Mouse (Mus musculus): Measurements from ENCODE around the gene Kdelc2. TPM values are rescaled to one million over a fixed set of nuclear protein-coding genes. Genes with fewer than 3 reads are reported as not detected.

Gene Kdelc2
- total RNA-seq, 1 experiment: 5.5 TPM

DNA sequence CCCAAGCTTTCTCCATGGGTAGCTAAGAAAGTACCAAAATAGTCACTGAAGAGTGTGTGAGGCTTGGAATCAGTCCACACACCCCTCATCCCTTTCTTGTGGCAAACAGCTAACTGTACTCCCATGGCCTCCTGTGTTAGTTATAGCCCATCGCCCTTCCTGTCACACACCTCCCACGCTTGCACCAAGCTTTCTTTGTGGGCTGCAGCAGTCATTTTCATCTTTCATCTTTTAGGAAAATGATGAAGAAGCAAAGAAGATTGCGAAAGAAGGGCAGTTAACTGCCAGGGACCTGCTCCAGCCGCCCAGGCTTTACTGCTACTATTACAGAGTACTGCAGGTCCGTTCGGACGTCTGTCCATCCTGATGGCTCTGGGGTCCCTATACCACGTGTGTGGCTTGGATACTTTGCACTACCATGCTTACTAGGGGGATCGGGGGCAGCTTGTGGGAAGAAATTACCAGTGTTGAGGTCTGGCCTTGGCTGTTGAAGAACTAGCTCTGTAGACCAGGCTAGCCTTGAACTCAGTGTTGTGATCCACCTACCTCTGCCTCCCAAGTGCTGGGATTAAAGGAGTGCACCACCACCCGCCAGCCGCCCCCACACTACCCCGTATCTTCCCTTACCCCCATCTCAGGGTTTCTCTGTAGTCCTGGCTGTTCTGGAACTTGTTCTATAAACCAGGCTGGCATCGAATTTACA is 14.0 kb downstream of the Kdelc2 start:
- Histone ChIP-seq H3K4me1 (ENCODE audit: control insufficient read depth in 2 of 2, insufficient read depth in 2 of 2, low read length in 2 of 2, poor library complexity in 1 of 2) (peaks cover 4% of the 10 kb centered on the region in 2 experiments; a peak in 3 of 4 replicates), H3K9ac (ENCODE audit: insufficient read depth, low read depth, low read length, poor library complexity, severe bottlenecking) (peak overlapping the region; percentile 36), H3K4me3 (ENCODE audit: insufficient read depth in 1 of 2, low read depth in 1 of 2, low read length in 2 of 2, poor library complexity in 1 of 2, severe bottlenecking in 1 of 2) (peak overlapping the region; percentile 51 to 78), H3K27ac (ENCODE audit: insufficient read depth, low read depth, low read length, poor library complexity, severe bottlenecking) (no peak overlapping the region), H3K9me3 (ENCODE audit: control insufficient read depth, insufficient read depth, low read depth, low read length) (no peaks in the 10 kb centered on the region), H3K36me3 (ENCODE audit: control insufficient read depth, insufficient read depth, low read length, poor library complexity, severe bottlenecking) (no peaks in the 10 kb centered on the region; the same call in 1 of the 2 replicates)
- TF ChIP-seq HCFC1 (IDR thresholded peaks at IDR 0.05; ENCODE audit: borderline replicate concordance, insufficient read depth, low read length) (0 out of 2 replicates have a peak, but pooled peaks have one; percentile 28), ZC3H11A (IDR thresholded peaks at IDR 0.05; ENCODE audit: borderline replicate concordance, low read depth, low read length) (no peak), CHD2 (IDR thresholded peaks at IDR 0.05; ENCODE audit: low read depth, low read length) (no peak), MAFK (IDR thresholded peaks at IDR 0.05; ENCODE audit: insufficient read depth, low read depth, low read length) (no peak), ZNF384 (IDR thresholded peaks at IDR 0.05; ENCODE audit: low read depth, low read length) (no peak)
- DNase-seq (ENCODE audit: low read depth, low spot score): no peak
- in situ Hi-C loops (cut with MboI; ENCODE audit: low sequenced_read_pairs in 2 of 2, unreplicated experiment in 2 of 2): loop anchor here in 1 of 2 experiments (25.0 kb wide), 1 partner anchor 136 kb away; no protein-coding TSS in a partner anchor

DNA sequence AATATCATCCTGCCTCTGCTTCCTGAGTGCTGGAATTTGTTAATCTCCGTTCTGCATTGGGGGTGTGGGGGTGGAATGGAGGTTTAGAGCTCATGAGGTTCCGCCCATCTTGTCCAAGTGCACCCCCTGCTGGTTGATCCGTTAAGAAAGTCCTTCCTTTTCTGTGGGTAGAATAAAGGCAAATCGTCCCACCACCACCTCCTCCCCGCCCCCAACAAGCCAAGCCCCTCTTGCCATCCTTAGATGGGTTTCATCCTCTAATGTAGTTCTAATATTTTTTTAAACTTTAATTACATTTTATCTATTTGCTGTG is 14.5 kb downstream of the Kdelc2 start:
- H3K27ac ChIP-seq (ENCODE audit: insufficient read depth, low read depth, low read length, poor library complexity, severe bottlenecking): no peak overlapping the region
- peak overlapping the region; percentile 51 to 78 for H3K4me3 ChIP-seq (ENCODE audit: insufficient read depth in 1 of 2, low read depth in 1 of 2, low read length in 2 of 2, poor library complexity in 1 of 2, severe bottlenecking in 1 of 2)
- TF ChIP-seq CHD2 (IDR thresholded peaks at IDR 0.05; ENCODE audit: low read depth, low read length) (no peak), MAFK (IDR thresholded peaks at IDR 0.05; ENCODE audit: insufficient read depth, low read depth, low read length) (no peak), ZNF384 (IDR thresholded peaks at IDR 0.05; ENCODE audit: low read depth, low read length) (no peak), HCFC1 (IDR thresholded peaks at IDR 0.05; ENCODE audit: borderline replicate concordance, insufficient read depth, low read length) (no peak), ZC3H11A (IDR thresholded peaks at IDR 0.05; ENCODE audit: borderline replicate concordance, low read depth, low read length) (peak; percentile 68; the same call in 1 of the 2 replicates)
- H3K4me1 ChIP-seq (ENCODE audit: control insufficient read depth in 2 of 2, insufficient read depth in 2 of 2, low read length in 2 of 2, poor library complexity in 1 of 2): peaks cover 4 to 6% of the 10 kb centered on the region in 2 experiments
- H3K36me3 ChIP-seq (ENCODE audit: control insufficient read depth, insufficient read depth, low read length, poor library complexity, severe bottlenecking): no peaks in the 10 kb centered on the region; the same call in 1 of the 2 replicates
- in situ Hi-C loops (cut with MboI; ENCODE audit: low sequenced_read_pairs in 2 of 2, unreplicated experiment in 2 of 2): loop anchor here in 1 of 2 experiments (25.0 kb wide), 1 partner anchor 136 kb away; no protein-coding TSS in a partner anchor
- H3K9me3 ChIP-seq (ENCODE audit: control insufficient read depth, insufficient read depth, low read depth, low read length): no peaks in the 10 kb centered on the region
- 0 out of 2 replicates have a peak overlapping the region, but pooled peaks have one; percentile 5 for H3K9ac ChIP-seq (ENCODE audit: insufficient read depth, low read depth, low read length, poor library complexity, severe bottlenecking)
- peak; percentile 90 for DNase-seq (ENCODE audit: low read depth, low spot score)

DNA sequence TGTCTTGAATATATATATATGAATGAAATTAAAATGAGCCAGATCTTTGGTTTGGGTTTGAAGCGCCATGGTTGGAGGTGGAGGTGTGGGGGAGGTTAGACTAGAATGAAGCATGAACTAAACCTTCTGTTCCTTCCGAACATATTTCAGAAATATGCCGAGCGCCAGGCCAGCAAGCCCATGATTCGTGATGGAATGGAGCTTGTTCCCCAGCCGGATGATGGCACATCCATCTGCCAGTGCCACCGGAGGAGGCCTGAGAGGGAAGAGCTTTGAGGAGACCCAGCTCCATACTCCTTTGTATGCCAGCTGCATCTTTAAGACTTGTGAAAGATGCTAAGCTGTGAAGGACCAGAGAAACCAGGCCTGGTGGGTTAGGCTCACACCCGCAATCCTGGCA is 15.7 kb downstream of the Kdelc2 start:
- Histone ChIP-seq H3K4me3 (ENCODE audit: insufficient read depth in 1 of 2, low read depth in 1 of 2, low read length in 2 of 2, poor library complexity in 1 of 2, severe bottlenecking in 1 of 2) (no peak overlapping the region), H3K36me3 (ENCODE audit: control insufficient read depth, insufficient read depth, low read length, poor library complexity, severe bottlenecking) (no peaks in the 10 kb centered on the region; the same call in 1 of the 2 replicates), H3K9ac (ENCODE audit: insufficient read depth, low read depth, low read length, poor library complexity, severe bottlenecking) (no peak overlapping the region), H3K27ac (ENCODE audit: insufficient read depth, low read depth, low read length, poor library complexity, severe bottlenecking) (no peak overlapping the region), H3K9me3 (ENCODE audit: control insufficient read depth, insufficient read depth, low read depth, low read length) (no peaks in the 10 kb centered on the region), H3K4me1 (ENCODE audit: control insufficient read depth in 2 of 2, insufficient read depth in 2 of 2, low read length in 2 of 2, poor library complexity in 1 of 2) (peaks cover 4 to 7% of the 10 kb centered on the region in 2 experiments)
- DNase-seq (ENCODE audit: low read depth, low spot score): no peak
- in situ Hi-C loops (cut with MboI; ENCODE audit: low sequenced_read_pairs in 2 of 2, unreplicated experiment in 2 of 2): loop anchor here in 1 of 2 experiments (25.0 kb wide), 1 partner anchor 137 kb away; no protein-coding TSS in a partner anchor
- TF ChIP-seq ZC3H11A (IDR thresholded peaks at IDR 0.05; ENCODE audit: borderline replicate concordance, low read depth, low read length) (no peak), MAFK (IDR thresholded peaks at IDR 0.05; ENCODE audit: insufficient read depth, low read depth, low read length) (no peak), CHD2 (IDR thresholded peaks at IDR 0.05; ENCODE audit: low read depth, low read length) (no peak), ZNF384 (IDR thresholded peaks at IDR 0.05; ENCODE audit: low read depth, low read length) (no peak), HCFC1 (IDR thresholded peaks at IDR 0.05; ENCODE audit: borderline replicate concordance, insufficient read depth, low read length) (no peak)

DNA sequence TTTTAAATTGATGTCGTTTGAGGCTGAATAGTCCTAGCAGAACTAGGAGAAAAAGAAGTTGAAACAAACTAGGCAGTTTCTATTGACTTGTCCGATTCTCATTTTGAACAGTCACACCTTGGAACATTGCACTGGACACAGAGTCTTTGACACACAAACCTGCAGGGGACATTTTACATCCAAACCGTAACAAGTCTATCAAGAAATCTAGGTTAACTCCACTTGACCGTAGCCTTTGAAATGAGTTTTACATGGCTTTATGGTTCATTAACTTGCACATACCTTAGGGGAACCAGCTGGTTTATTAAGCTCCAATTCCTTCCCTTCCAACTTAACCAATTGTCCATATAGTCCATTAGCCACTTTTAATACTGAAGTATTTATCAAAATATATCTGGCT is 16.9 kb downstream of the Kdelc2 start:
- Histone ChIP-seq H3K4me1 (ENCODE audit: control insufficient read depth in 2 of 2, insufficient read depth in 2 of 2, low read length in 2 of 2, poor library complexity in 1 of 2) (peaks cover 5 to 7% of the 10 kb centered on the region in 2 experiments), H3K36me3 (ENCODE audit: control insufficient read depth, insufficient read depth, low read length, poor library complexity, severe bottlenecking) (no peaks in the 10 kb centered on the region; the same call in 1 of the 2 replicates), H3K9me3 (ENCODE audit: control insufficient read depth, insufficient read depth, low read depth, low read length) (no peaks in the 10 kb centered on the region), H3K9ac (ENCODE audit: insufficient read depth, low read depth, low read length, poor library complexity, severe bottlenecking) (no peak overlapping the region), H3K27ac (ENCODE audit: insufficient read depth, low read depth, low read length, poor library complexity, severe bottlenecking) (no peak overlapping the region), H3K4me3 (ENCODE audit: insufficient read depth in 1 of 2, low read depth in 1 of 2, low read length in 2 of 2, poor library complexity in 1 of 2, severe bottlenecking in 1 of 2) (no peak overlapping the region)
- TF ChIP-seq ZNF384 (IDR thresholded peaks at IDR 0.05; ENCODE audit: low read depth, low read length) (no peak), HCFC1 (IDR thresholded peaks at IDR 0.05; ENCODE audit: borderline replicate concordance, insufficient read depth, low read length) (no peak), ZC3H11A (IDR thresholded peaks at IDR 0.05; ENCODE audit: borderline replicate concordance, low read depth, low read length) (no peak), MAFK (IDR thresholded peaks at IDR 0.05; ENCODE audit: insufficient read depth, low read depth, low read length) (no peak)
- DNase-seq (ENCODE audit: low read depth, low spot score): no peak
- in situ Hi-C loops (cut with MboI; ENCODE audit: low sequenced_read_pairs in 2 of 2, unreplicated experiment in 2 of 2): no loop called here

All from ES-E14 (cell line).